Mouse (Mus musculus) myocyte (in vitro differentiated cells): ENCODE results near the gene Fdx1l.

Source experiments
- CEBPB ChIP-seq: IDR thresholded peaks from 2 replicates; pipeline ENCODE4 v1.6.1; 2011; ENCODE audit warnings: mild to moderate bottlenecking, moderate library complexity; ENCODE audit not compliant: poor library complexity, insufficient read depth, severe bottlenecking
- E2F4 ChIP-seq: IDR thresholded peaks from one replicate; pipeline ENCODE4 v1.6.1; 2011; ENCODE audit warnings: mild to moderate bottlenecking, control low read depth, moderate library complexity; ENCODE audit not compliant: insufficient read depth
- MYOD1 ChIP-seq, 3 experiments: IDR thresholded peaks; one replicate each; pipeline ENCODE4 v1.6.1; 2011; ENCODE audit warnings: control low read depth in 2 of 3, low read depth in 2 of 3, mild to moderate bottlenecking in 2 of 3, moderate library complexity in 1 of 3; ENCODE audit not compliant: insufficient read length in 2 of 3, control insufficient read depth in 1 of 3
- POLR2A ChIP-seq: IDR thresholded peaks from one replicate; pipeline ENCODE4 v1.6.1; 2011; ENCODE audit warnings: low read depth, mild to moderate bottlenecking, control low read depth, moderate library complexity; ENCODE audit not compliant: insufficient read length
- POLR2AphosphoS2 ChIP-seq: IDR thresholded peaks from one replicate; pipeline ENCODE4 v1.6.1; 2011; ENCODE audit warnings: low read depth, control low read depth; ENCODE audit not compliant: insufficient read length
- TCF12 ChIP-seq: IDR thresholded peaks from one replicate; pipeline ENCODE4 v1.6.1; 2011; ENCODE audit warnings: mild to moderate bottlenecking, control low read depth; ENCODE audit not compliant: poor library complexity, insufficient read depth, severe bottlenecking

DNA sequence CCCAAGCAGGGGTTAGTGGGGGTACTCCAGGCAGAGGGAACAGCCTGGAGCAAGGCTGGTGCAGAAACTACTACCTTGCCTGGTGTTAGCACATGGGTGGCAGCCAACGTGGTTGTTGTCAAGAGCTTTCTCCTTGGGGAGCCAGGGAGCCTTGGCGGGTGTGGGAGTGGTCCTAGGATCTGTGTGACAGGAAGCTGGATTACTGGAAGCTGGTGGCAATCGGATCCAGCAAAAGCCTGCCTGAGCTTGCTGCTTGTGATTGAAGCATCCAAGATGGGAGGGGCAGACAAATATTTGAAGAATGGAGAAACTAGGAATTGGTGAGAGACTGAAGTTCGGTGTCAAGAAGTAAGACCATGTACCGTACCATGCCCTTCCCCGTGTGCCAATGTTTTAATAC lies 51.1 kb downstream of the Fdx1l start:
- TF ChIP-seq POLR2A: no peak
- no peak for TF ChIP-seq E2F4
- TF ChIP-seq TCF12: no peak
- TF ChIP-seq MYOD1 (IDR thresholded peaks at IDR 0.05; ENCODE audit: control insufficient read depth in 1 of 3, insufficient read length in 2 of 3, low read depth in 2 of 3): no peak
- TF ChIP-seq CEBPB: no peak
- no peak for TF ChIP-seq POLR2AphosphoS2
